Mouse (Mus musculus) cerebellum, postnatal 4 days (tissue): ENCODE measurements around the gene Phka1.

ENCODE experiments used
- DNase-seq, 2 experiments: peaks; one replicate each; pipeline ENCODE4 v3.0.0; 2022; ENCODE audit warnings: low spot score in 2 of 2, mixed read lengths in 1 of 2

The Phka1 gene

DNA sequence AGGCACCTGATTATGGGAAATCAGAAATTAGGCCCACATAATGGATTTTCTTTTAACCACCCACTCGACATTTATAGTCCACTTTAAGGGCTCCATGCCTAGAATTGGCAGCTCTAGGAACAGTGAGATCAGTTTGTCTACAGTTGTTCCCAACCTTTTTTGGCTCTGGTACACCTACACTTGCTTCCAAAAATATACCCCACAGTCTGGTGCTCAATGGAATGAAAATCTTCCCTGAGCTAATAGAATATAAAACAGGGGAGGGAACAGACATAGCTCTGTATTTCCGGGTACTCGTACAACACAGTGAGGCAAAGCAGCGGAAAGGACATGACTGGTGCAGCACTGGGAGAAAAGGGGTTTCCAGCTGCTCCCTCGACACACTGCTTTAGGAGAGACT, 168.5 kb downstream of the Phka1 start:
- no peak for DNase-seq
